Mouse (Mus musculus) heart, embryonic 16.5 days (tissue): Measurements from ENCODE around the gene Tnrc6a. TPM values are rescaled to one million over a fixed set of nuclear protein-coding genes. Genes with fewer than 3 reads are reported as not detected.
"Not testable (repeated sequence)": the region's sequence is repeated elsewhere in the genome, so short reads cannot be mapped to it uniquely, and the experiment has no call there.

Experiments used
- ATAC-seq: fragments of 200-750 bp; cut with Nextera tagmentation; replicated peaks from 2 replicates; pipeline ENCODE4 v1.8.0; 2017; ENCODE audit warnings: moderate number of reproducible peaks; ENCODE audit not compliant: insufficient read depth, low FRiP score; ENCODE audit errors: extremely low read depth
- H3K27ac ChIP-seq: fragments of 300-500 bp; sonication (generic); 2 replicates; pipeline ENCODE4 v1.5.1; 2014; ENCODE audit warnings: mild to moderate bottlenecking, low read length, control low read depth, moderate library complexity
- H3K27me3 ChIP-seq: fragments of 300-500 bp; sonication (generic); 2 replicates; pipeline ENCODE4 v1.6.1; 2014; ENCODE audit warnings: low read length, mixed read lengths; ENCODE audit not compliant: control insufficient read depth, insufficient read depth
- H3K36me3 ChIP-seq: fragments of 300-500 bp; sonication (generic); 2 replicates; pipeline ENCODE4 v1.6.1; 2014; ENCODE audit not compliant: control insufficient read depth, insufficient read depth
- H3K4me1 ChIP-seq: fragments of 300-500 bp; sonication (generic); 2 replicates; pipeline ENCODE4 v1.6.1; 2014; ENCODE audit warnings: low read length, mixed read lengths; ENCODE audit not compliant: control insufficient read depth, insufficient read depth
- H3K4me2 ChIP-seq: fragments of 300-500 bp; sonication (generic); 2 replicates; pipeline ENCODE4 v1.6.1; 2014; ENCODE audit warnings: low read depth, mild to moderate bottlenecking, control low read depth, low read length
- H3K4me3 ChIP-seq: fragments of 300-500 bp; sonication (generic); 2 replicates; pipeline ENCODE4 v1.5.1; 2014; ENCODE audit warnings: mild to moderate bottlenecking, control low read depth, low read length
- H3K9ac ChIP-seq: fragments of 300-500 bp; sonication (generic); 2 replicates; pipeline ENCODE4 v1.6.1; 2014; ENCODE audit warnings: low read length, control low read depth
- H3K9me3 ChIP-seq: fragments of 300-500 bp; sonication (generic); replicated peaks from 2 replicates; pipeline ENCODE4 v1.6.1; 2016; ENCODE audit warnings: low read length; ENCODE audit not compliant: control insufficient read depth
- WGBS: fragments of 180-500 bp; shearing (Covaris S2); extraction: QIAGEN DNeasy Blood & Tissue Kit; methylation state at CpG from one replicate; pipeline ENCODE4 v1.1.7; 2014; 5-methylcytosine and 5-hydroxymethylcytosine counted together
- polyA plus RNA-seq: library from polyadenylated mRNA; unstranded; fragments of >200 nt; fragmentation: Nextera tagmentation; extraction: Ambion mirVana; gene quantifications from 2 replicates; pipeline ENCODE4 v1.2.1, GENCODE M21; 2015

Tnrc6a gene
- polyA plus RNA-seq, 1 experiment from 2014 or later = 33.2 TPM

DNA sequence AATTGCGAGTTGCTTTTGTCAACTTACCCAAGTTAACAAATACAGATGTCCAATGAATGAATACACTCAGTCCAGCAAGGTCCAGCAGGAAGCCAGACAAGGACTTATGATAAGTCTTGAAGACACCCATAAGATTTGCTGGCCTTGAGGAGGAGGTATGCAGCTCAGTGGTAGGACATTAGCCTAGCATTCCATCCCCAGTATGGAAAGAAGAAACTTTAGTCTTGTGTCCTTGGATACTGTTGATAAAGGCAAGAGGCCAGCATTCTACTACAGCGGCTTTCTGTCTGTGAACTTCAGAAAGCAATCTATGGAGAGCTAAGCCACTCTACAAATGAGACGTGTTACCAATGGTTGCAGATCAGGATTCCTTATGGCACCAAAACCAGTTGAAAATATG, 22.4 kb upstream of the Tnrc6a start:
- no peak overlapping the region for H3K4me2 ChIP-seq
- H3K4me3 ChIP-seq = no peak overlapping the region
- 0 out of 2 replicates have a peak, but pooled peaks cover 1% of the 10 kb centered on the region for H3K9me3 ChIP-seq
- H3K9ac ChIP-seq = no peak overlapping the region
- H3K27me3 ChIP-seq = no peaks in the 10 kb centered on the region
- H3K27ac ChIP-seq = no peak overlapping the region; the same call in 1 of the 2 replicates
- 63% methylated on average over 3 of the region's 3 CpGs for WGBS
- H3K36me3 ChIP-seq = no peaks in the 10 kb centered on the region
- H3K4me1 ChIP-seq = peaks cover 25% of the 10 kb centered on the region
- ATAC-seq = no peak

DNA sequence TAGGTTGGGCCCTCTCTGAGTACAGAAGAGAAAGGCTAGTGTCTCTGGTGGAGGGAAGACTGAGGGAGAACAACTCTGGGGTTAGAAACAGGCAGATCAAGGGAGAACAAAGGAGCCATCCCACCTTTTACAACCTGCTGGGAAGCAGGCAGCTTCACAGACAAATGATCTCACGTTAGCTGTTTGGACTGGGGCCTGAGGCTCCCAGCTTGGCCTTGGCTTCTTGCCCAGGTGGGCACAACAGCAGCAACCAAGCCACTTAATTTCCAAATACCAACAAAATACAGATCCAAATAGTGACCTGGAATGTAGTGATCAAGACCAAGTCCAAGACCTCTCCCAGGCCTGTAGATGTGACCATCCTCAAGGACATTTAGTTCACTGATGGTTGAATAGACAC, 18.3 kb upstream of the Tnrc6a start:
- not testable (repeated sequence) for H3K4me3 ChIP-seq, H3K27ac ChIP-seq, H3K27me3 ChIP-seq, H3K36me3 ChIP-seq, H3K9ac ChIP-seq, H3K4me2 ChIP-seq, ATAC-seq, H3K9me3 ChIP-seq
- H3K4me1 ChIP-seq = peaks cover 24% of the 10 kb centered on the region
- WGBS = 43% methylated on average over 1 of the region's 1 CpGs

DNA sequence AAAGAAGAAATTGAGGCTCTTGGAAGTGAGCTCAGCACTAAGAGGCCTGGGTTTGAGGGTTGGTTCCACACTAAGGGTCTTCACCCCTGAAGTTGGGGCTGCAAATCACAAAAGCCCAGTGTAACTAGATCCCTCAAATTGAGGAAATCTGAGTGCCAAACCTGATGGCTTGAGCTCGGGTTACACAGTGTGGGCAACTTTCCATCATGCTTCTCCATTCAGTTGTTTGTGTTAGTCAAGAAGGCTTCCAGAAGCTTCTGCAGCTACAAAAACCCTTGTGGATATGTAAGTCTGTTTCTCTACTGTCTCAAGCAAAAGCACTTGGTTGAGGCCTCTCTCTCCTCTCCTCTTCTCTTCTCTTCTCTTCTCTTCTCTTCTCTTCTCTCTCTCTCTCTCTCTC, 17.8 kb upstream of the Tnrc6a start:
- Histone ChIP-seq H3K9me3 (no peaks in the 10 kb centered on the region), H3K9ac (no peak overlapping the region), H3K27ac (no peak overlapping the region), H3K4me1 (peaks cover 28% of the 10 kb centered on the region), H3K4me3 (no peak overlapping the region), H3K27me3 (no peaks in the 10 kb centered on the region), H3K4me2 (no peak overlapping the region), H3K36me3 (no peaks in the 10 kb centered on the region)
- ATAC-seq = no peak
- WGBS = 77% methylated on average over 1 of the region's 1 CpGs

DNA sequence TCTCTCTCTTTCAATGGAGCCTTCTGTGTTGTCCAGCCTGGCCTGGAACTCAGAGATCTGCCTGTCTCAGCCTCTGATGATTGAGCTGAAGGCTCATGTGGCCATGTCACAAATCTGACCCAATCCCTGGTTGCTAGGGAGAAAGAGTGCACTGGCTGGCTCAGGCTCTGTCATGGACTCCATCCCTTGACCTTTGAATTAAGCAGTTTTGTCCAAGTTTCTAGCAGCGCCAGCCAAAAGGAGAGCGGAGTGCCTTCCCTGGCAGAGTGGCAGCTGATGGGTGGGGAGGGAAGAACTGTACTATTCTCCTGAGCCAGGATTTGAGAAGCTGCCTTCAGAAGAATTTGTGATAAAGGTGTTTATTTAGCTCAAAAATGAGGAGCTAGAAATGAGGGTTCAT, 17.4 kb upstream of the Tnrc6a start:
- H3K4me2 ChIP-seq = no peak overlapping the region
- no peak for ATAC-seq
- H3K9ac ChIP-seq = no peak overlapping the region
- WGBS = 86% methylated on average over 2 of the region's 2 CpGs
- no peak overlapping the region for H3K27ac ChIP-seq
- H3K36me3 ChIP-seq = no peaks in the 10 kb centered on the region
- no peak overlapping the region for H3K4me3 ChIP-seq
- no peaks in the 10 kb centered on the region for H3K9me3 ChIP-seq
- H3K4me1 ChIP-seq = peaks cover 29% of the 10 kb centered on the region
- H3K27me3 ChIP-seq = no peaks in the 10 kb centered on the region

DNA sequence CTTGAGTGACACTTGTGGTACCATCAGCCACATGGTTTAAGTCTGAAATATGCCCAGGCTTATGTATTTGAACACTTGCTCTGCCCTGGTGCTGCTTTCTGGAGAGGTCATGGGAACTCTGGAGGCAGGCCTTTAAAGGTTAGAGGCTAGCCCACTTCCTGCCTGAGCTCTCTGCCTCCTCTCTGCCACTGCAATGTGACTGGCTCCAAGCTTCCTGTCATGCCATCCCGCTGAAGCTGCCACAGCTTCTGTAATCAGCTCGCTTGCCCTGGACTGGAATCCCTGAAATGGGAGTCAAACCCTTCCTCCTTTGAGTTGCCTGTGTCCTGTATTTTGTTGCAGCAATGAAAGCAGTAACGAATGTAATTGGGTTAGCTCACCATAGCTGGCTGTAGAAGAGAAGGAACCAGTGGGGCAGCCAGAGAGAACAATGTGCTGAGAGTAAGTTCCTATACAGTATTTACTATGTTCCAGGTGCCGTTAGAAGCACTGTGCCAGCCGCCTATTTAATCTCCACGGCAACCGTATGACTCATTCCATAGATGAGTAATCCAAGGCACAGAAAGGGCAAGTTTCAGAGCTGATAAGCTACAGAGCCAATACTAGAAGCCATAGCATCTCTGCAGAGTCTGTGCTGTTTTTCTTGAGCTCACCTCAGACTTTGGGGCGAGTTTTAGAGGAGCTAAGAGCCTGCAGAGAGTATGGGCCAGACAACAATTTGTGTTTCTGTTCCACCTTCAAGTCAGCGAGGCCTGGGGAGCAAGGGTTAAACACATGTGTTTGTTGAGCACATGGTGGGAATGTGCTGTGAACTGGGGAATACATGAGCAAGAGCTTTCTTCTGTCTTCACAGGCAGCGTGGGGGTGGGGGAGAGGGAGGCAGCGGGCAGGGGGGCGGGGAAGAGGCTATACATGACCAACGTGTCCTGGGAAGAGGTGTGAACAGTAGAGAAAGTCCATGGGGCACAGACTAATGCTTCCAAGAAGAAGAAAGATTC, 15.3 kb upstream of the Tnrc6a start:
- Histone ChIP-seq H3K27ac (0 out of 2 replicates have a peak overlapping the region, but pooled peaks have one; percentile 36), H3K36me3 (no peaks in the 10 kb centered on the region), H3K4me1 (peaks cover 29% of the 10 kb centered on the region), H3K9me3 (no peaks in the 10 kb centered on the region), H3K27me3 (no peaks in the 10 kb centered on the region), H3K4me3 (no peak overlapping the region), H3K9ac (no peak overlapping the region), H3K4me2 (no peak overlapping the region)
- ATAC-seq = no peak
- WGBS = 47% methylated on average over 13 of the region's 13 CpGs

DNA sequence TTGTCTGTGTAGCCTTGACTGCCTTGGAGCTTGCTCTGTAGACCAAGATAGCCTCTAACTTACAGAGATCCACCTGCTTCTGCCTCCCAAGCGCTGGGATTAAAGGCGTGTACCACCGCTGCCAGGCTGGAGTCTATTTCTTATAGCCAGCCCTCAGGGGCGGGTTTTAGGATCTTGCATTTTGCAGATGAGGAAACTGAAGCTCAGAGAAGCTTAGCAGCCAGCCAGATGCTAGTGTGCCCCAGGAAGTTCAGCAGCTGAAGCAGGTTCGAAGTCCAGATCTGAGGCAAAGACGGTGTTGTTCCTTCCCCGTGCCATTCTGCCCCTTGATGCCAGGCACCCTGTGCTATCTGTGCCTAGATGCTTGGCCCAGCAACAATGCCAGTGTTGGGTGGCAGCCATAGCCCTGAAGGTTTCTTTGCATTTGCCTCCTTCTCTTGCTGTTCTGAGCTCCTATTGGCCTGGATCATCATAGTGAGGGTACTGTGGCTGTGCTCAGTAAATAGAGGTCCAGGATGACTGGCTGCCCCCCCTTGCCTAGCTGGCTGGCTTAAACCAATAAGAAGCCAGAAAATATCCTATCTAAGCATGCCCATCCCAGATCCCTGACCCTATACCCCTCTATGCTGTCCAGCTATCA, 14.2 kb upstream of the Tnrc6a start:
- ATAC-seq = 0 out of 2 replicates have a peak, but pooled peaks have one; percentile 14
- Histone ChIP-seq H3K9me3 (no peaks in the 10 kb centered on the region), H3K4me3 (no peak overlapping the region), H3K9ac (no peak overlapping the region; the same call in 1 of the 2 replicates), H3K27ac (peak overlapping the region; percentile 68), H3K36me3 (no peaks in the 10 kb centered on the region), H3K27me3 (no peaks in the 10 kb centered on the region), H3K4me1 (peaks cover 29% of the 10 kb centered on the region), H3K4me2 (no peak overlapping the region)
- 93% methylated on average over 7 of the region's 7 CpGs for WGBS

DNA sequence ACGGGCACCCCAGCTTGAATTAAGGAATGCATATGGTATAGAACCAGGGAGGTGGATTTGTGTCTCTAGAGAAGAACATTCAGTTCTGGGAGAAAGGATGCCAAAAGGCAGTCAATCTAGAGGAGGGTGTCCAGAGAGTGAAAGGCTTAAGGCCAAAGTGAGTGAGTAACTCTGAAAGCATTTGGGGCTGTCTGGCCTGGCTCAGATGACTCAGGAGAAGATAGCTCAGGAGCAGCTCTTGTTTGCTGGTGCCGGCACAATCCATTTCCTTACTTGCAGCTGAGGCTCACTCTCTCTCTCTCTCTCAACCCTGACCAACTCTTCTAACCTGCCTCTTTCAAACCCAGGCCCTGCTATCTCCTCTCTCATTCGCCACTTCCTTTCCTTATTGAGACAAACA, 13.6 kb upstream of the Tnrc6a start:
- Histone ChIP-seq H3K4me2 (peak overlapping the region; percentile 44), H3K4me1 (peaks cover 25% of the 10 kb centered on the region), H3K27me3 (no peaks in the 10 kb centered on the region), H3K9ac (no peak overlapping the region), H3K36me3 (no peaks in the 10 kb centered on the region), H3K9me3 (no peaks in the 10 kb centered on the region), H3K4me3 (no peak overlapping the region), H3K27ac (peak overlapping the region; percentile 68)
- ATAC-seq = peak; percentile 84
- WGBS = 42% methylated on average over 3 of the region's 3 CpGs

DNA sequence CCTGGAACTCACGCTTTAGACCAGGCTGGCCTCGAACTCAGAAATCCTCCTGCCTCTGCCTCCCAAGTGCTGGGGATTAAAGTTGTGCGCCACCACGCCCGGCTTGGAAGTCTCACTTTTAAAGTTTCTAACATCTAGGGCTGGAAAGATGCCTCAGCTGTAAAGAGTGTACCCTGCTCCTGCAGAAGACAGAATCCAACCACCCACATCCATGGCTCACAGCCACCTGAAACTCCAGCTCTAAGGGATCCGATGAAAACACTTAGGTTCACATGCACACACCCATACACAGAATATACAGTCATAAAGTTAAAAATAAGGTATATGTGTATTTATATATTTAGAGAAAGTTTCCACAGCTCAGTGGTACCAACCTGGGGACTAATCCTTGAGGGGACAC, 10.1 kb upstream of the Tnrc6a start:
- no peaks in the 10 kb centered on the region for H3K27me3 ChIP-seq
- no peak overlapping the region for H3K4me3 ChIP-seq
- whole genome bisulfite sequencing = 90% methylated on average over 6 of the region's 6 CpGs
- H3K36me3 ChIP-seq = no peaks in the 10 kb centered on the region
- ATAC-seq = no peak
- peaks cover 20% of the 10 kb centered on the region for H3K4me1 ChIP-seq
- no peak overlapping the region for H3K27ac ChIP-seq
- no peak overlapping the region for H3K9ac ChIP-seq
- no peak overlapping the region for H3K4me2 ChIP-seq
- no peaks in the 10 kb centered on the region for H3K9me3 ChIP-seq

DNA sequence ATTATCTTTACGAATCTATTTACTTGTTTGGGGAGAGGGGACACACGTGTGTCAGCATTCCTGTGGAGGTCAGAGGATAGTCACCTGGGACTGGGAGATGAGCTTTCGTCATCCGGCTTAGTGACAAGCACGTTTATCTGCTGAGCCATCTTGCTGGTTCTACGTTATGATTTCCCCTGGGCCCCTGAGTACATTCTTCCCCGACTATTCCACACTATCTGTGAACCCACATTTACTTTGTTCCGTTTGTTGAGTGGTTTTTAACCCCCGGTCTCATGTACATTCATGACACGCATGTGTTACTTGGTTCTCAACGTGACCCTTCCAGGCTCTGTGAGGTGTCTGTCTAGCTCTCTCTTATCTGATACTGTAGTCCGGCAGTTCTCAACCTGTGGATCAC, 6.9 kb upstream of the Tnrc6a start:
- 68% methylated on average over 12 of the region's 12 CpGs for WGBS
- H3K4me1 ChIP-seq = no peaks in the 10 kb centered on the region

More for the DNA sequence above, 6.9 kb upstream of the Tnrc6a start:
- Histone ChIP-seq H3K36me3 (no peaks in the 10 kb centered on the region), H3K27me3 (no peaks in the 10 kb centered on the region), H3K9me3 (no peaks in the 10 kb centered on the region), H3K9ac (no peak overlapping the region), H3K4me3 (no peak overlapping the region), H3K4me2 (no peak overlapping the region), H3K27ac (no peak overlapping the region)
- no peak for ATAC-seq
